Mouse (Mus musculus): ENCODE measurements at regions not wholly inside any gene's neighbourhood (a gene's known extent, or its start where the extent isn't known, plus 50 kb on each side); places are given as distances from the start of the nearest gene placed in this dataset.

- no peak for TF ChIP-seq CTCF (IDR thresholded peaks at IDR 0.05; ENCODE audit: borderline replicate concordance, control insufficient read depth, extremely low read depth, insufficient read depth, low read length, poor library complexity)
- no peak for TF ChIP-seq POLR2A (IDR thresholded peaks at IDR 0.05; ENCODE audit: control insufficient read depth, extremely low read depth, insufficient read depth, low read length, poor library complexity)
Observed at GRCm38 (mm10) chr13:42549021-42549559, 131.3 kb upstream of the Phactr1 start.
